In the genomic region with DNA sequence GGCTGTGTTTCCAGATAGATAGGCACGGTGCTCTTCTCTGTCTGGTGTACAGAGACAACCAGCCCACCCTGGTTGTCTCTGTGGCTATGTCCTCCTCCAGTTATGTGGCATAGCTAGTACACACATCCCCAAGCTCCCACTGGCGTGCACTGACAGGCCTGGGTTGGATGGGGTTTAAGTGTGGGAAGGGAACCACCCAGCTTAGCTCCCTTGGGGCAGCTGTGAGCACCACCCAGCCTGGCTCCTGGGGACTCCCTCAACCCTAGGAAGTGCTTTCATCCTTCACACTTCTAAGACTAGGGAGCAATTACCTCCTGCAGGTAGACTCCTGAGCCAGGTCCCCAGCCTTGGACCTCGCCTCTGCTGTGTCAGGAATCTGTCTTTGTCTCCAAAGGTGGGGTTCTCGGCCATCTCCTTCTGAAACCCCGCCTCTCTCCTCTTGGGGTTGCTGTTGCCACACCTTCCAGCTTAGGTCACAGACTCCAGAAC, we compare ENCODE assay signal across 26 mouse cellular contexts. TPM values are rescaled to one million over a fixed set of nuclear protein-coding genes. Genes with fewer than 3 reads are reported as not detected.
DNase-seq lines count a peak whose midpoint lies in the region; ATAC-seq and TF ChIP-seq lines count a peak whose summit lies in the region.
"Had no signal": no experiment of that assay in that cellular context is flagged by ENCODE, and none has a peak within 500 bp of the region (broad histone marks: within the 10 kb centered on the region; RNA-seq: fewer than 3 reads in every experiment).

A gene (minus strand): TSS at position 439 of the 489 bp plus-strand sequence.

- H3K36me3 ChIP-seq in liver, embryonic 13.5 days = no peaks in the 10 kb centered on the region
- no peaks in the 10 kb centered on the region for H3K36me3 ChIP-seq in liver, postnatal 0 days (replicated peaks; ENCODE audit: insufficient read depth, low read length)
- no peaks in the 10 kb centered on the region for H3K36me3 ChIP-seq in liver, embryonic 15.5 days (replicated peaks)
- no peaks in the 10 kb centered on the region for H3K36me3 ChIP-seq in stomach, postnatal 0 days (ENCODE audit: control insufficient read depth, insufficient read depth, low read length)
- H3K36me3 ChIP-seq: embryonic facial prominence, embryonic 13.5 days; forebrain, embryonic 10.5 days; hindbrain, embryonic 12.5 days had no signal

- no peak within 1 kb of the TSS for H3K4me2 ChIP-seq in liver, embryonic 13.5 days
- H3K4me2 ChIP-seq in liver, postnatal 0 days (ENCODE audit: low read depth, low read length) = no peak within 1 kb of the TSS
- no peak within 1 kb of the TSS for H3K4me2 ChIP-seq in liver, embryonic 15.5 days
- H3K4me2 ChIP-seq in stomach, postnatal 0 days (replicated peaks; ENCODE audit: low read depth) = no peak within 1 kb of the TSS
- H3K4me2 ChIP-seq: embryonic facial prominence, embryonic 13.5 days; hindbrain, embryonic 12.5 days had no signal

- peaks cover 72% of the 10 kb centered on the region for H3K4me1 ChIP-seq in liver, embryonic 13.5 days (replicated peaks)
- peaks cover 15% of the 10 kb centered on the region for H3K4me1 ChIP-seq in liver, postnatal 0 days (ENCODE audit: insufficient read depth)
- H3K4me1 ChIP-seq in liver, embryonic 15.5 days (replicated peaks) = peaks cover 77% of the 10 kb centered on the region
- no peaks in the 10 kb centered on the region for H3K4me1 ChIP-seq in stomach, postnatal 0 days (replicated peaks; ENCODE audit: control insufficient read depth, insufficient read depth)

- peak within 1 kb of the TSS; percentile 66 for H3K27ac ChIP-seq in liver, embryonic 13.5 days
- no peak within 1 kb of the TSS for H3K27ac ChIP-seq in liver, postnatal 0 days (ENCODE audit: low read depth)
- peak within 1 kb of the TSS; percentile 38; the same call in 1 of the 2 replicates for H3K27ac ChIP-seq in liver, embryonic 15.5 days (replicated peaks)
- peak within 1 kb of the TSS; percentile 70 for H3K27ac ChIP-seq in stomach, postnatal 0 days (replicated peaks)
- H3K27ac ChIP-seq: embryonic facial prominence, embryonic 13.5 days; forebrain, embryonic 10.5 days; gastrocnemius, adult 2 months; hindbrain, embryonic 12.5 days had no signal

- H3K9me3 ChIP-seq in liver, embryonic 13.5 days (replicated peaks) = no peaks in the 10 kb centered on the region
- H3K9me3 ChIP-seq in liver, postnatal 0 days (ENCODE audit: low read length) = no peaks in the 10 kb centered on the region
- no peaks in the 10 kb centered on the region for H3K9me3 ChIP-seq in liver, embryonic 15.5 days (replicated peaks)
- no peaks in the 10 kb centered on the region for H3K9me3 ChIP-seq in stomach, postnatal 0 days (ENCODE audit: control insufficient read depth, low read length)
- H3K9me3 ChIP-seq: embryonic facial prominence, embryonic 13.5 days; forebrain, embryonic 10.5 days; hindbrain, embryonic 12.5 days had no signal

- peak within 1 kb of the TSS; percentile 26 for H3K9ac ChIP-seq in liver, embryonic 13.5 days
- no peak within 1 kb of the TSS for H3K9ac ChIP-seq in liver, postnatal 0 days (replicated peaks)
- H3K9ac ChIP-seq in liver, embryonic 15.5 days = no peak within 1 kb of the TSS
- H3K9ac ChIP-seq in stomach, postnatal 0 days (ENCODE audit: low read length) = no peak within 1 kb of the TSS
- H3K9ac ChIP-seq: embryonic facial prominence, embryonic 13.5 days; hindbrain, embryonic 12.5 days had no signal

- no peak for TF ChIP-seq EP300 in liver, postnatal 0 days (IDR thresholded peaks at IDR 0.05; ENCODE audit: low read depth)
- TF ChIP-seq EP300 in stomach, postnatal 0 days (optimal IDR thresholded peaks at IDR 0.05) = no peak

- H3K4me3 ChIP-seq in liver, embryonic 13.5 days (replicated peaks) = no peak within 1 kb of the TSS
- H3K4me3 ChIP-seq in liver, postnatal 0 days (ENCODE audit: low read depth, low read length) = no peak within 1 kb of the TSS
- H3K4me3 ChIP-seq in liver, embryonic 15.5 days (replicated peaks) = no peak within 1 kb of the TSS
- no peak within 1 kb of the TSS for H3K4me3 ChIP-seq in stomach, postnatal 0 days (ENCODE audit: low read depth, low read length)
- H3K4me3 ChIP-seq: embryonic facial prominence, embryonic 13.5 days; forebrain, embryonic 10.5 days; gastrocnemius, adult 2 months; hindbrain, embryonic 12.5 days had no signal

- no peak for ATAC-seq in liver, embryonic 13.5 days (ENCODE audit: low read depth)
- ATAC-seq in liver, postnatal 0 days = no peak
- no peak for ATAC-seq in liver, embryonic 15.5 days (ENCODE audit: insufficient read depth)
- no peak for ATAC-seq in stomach, postnatal 0 days (ENCODE audit: low FRiP score, low TSS enrichment)
- ATAC-seq in erythroid progenitor cell, adult 5-6 weeks (replicated peaks; ENCODE audit: low FRiP score, poor library complexity, severe bottlenecking) = no peak
- ATAC-seq: forebrain, embryonic 14.5 days; hindbrain, embryonic 16.5 days had no signal

- no peak for DNase-seq in liver, embryonic 13.5 days
- DNase-seq in liver, postnatal 0 days = no peak
- peak; percentile 2 for DNase-seq in thymus, postnatal 14 days
- DNase-seq in thymus, postnatal 4 days = no peak
- no peak for DNase-seq in stomach, postnatal 0 days (ENCODE audit: low spot score)
- DNase-seq in adrenal gland, adult 18-20 months (ENCODE audit: low spot score in 2 of 2) = no peak
- DNase-seq: adrenal gland, adult 8-10 months; B cell, adult 2 months; cerebellum, adult 11 months; cerebellum, adult 9-10 months; cerebellum, postnatal 25 days; gastrocnemius, adult 2 months; gastrocnemius, postnatal 25 days; heart, postnatal 10 days; heart, postnatal 4 days had no signal

- 57% methylated on average over 5 of the region's 5 CpGs for WGBS in liver, embryonic 13.5 days (ENCODE audit: insufficient replicate concordance)
- 73% methylated on average over 5 of the region's 5 CpGs for WGBS in liver, postnatal 0 days (ENCODE audit: insufficient replicate concordance)
- WGBS in liver, embryonic 15.5 days (ENCODE audit: insufficient replicate concordance) = 64% methylated on average over 5 of the region's 5 CpGs
- WGBS in stomach, postnatal 0 days = 60% methylated on average over 5 of the region's 5 CpGs

- H3K27me3 ChIP-seq in liver, embryonic 13.5 days = no peaks in the 10 kb centered on the region
- no peaks in the 10 kb centered on the region for H3K27me3 ChIP-seq in liver, postnatal 0 days (ENCODE audit: insufficient read depth, low read length)
- H3K27me3 ChIP-seq in liver, embryonic 15.5 days = no peaks in the 10 kb centered on the region; the same call in 1 of the 2 replicates
- no peaks in the 10 kb centered on the region for H3K27me3 ChIP-seq in stomach, postnatal 0 days (ENCODE audit: control insufficient read depth, insufficient read depth, low read length)

- TF ChIP-seq CTCF in liver, postnatal 0 days (IDR thresholded peaks at IDR 0.05; ENCODE audit: low read depth) = no peak
- no peak for TF ChIP-seq CTCF in stomach, postnatal 0 days (IDR thresholded peaks at IDR 0.05; ENCODE audit: low read depth)

RNA-seq across cellular contexts. Expression of the gene that starts here (rescaled TPM):
- polyA plus RNA-seq in liver, embryonic 13.5 days (2015; fragmentation: Nextera tagmentation; extraction: Ambion mirVana) = not detected in 2 replicates
- polyA plus RNA-seq in liver, postnatal 0 days (2015; fragmentation: Nextera tagmentation; extraction: Ambion mirVana) = 0.18 TPM in 1 of 2 replicates, not detected in the other
- polyA plus RNA-seq in liver, embryonic 15.5 days (2015; fragmentation: Nextera tagmentation; extraction: Ambion mirVana) = not detected in 2 replicates
- polyA plus RNA-seq in stomach, postnatal 0 days (2015; fragmentation: Nextera tagmentation; extraction: Ambion mirVana) = 0.25 TPM in 1 of 2 replicates, not detected in the other
- not detected in 2 replicates for total RNA-seq in erythroid progenitor cell, adult 5-6 weeks (2015; ENCODE audit: low replicate concordance)
- total RNA-seq in erythroid progenitor cell, adult 5-6 weeks (2017; ENCODE audit: low replicate concordance) = not detected in 2 replicates
- not detected for total RNA-seq in adrenal gland, adult 18-20 months (2021)
- total RNA-seq: adrenal gland, adult 8-10 months; adrenal gland, postnatal 4 days; gastrocnemius, adult 2 months; gastrocnemius, postnatal 25 days; heart, postnatal 10 days; heart, postnatal 4 days had no signal
- polyA plus RNA-seq: brain, embryonic 14.5 days; cortical plate, adult 2 months; embryonic facial prominence, embryonic 13.5 days; forebrain, embryonic 10.5 days; forebrain, embryonic 14.5 days; heart, embryonic 14.5 days; hindbrain, embryonic 12.5 days; hindbrain, embryonic 16.5 days had no signal
